Mouse (Mus musculus) ES-CJ7 (cell line): Measurements from ENCODE around the gene Gm49380.

Experiments
- DNase-seq: peaks from one replicate; pipeline ENCODE4 v3.0.0; 2011; ENCODE audit warnings: low read depth, low spot score

Gm49380 gene

GRCm38 (mm10) chr9:44113105-44113789 lies at the start of gene Gm49380, which contains the start of gene Rnf26:
Gene Gm49380 (minus strand): TSS chr9:44113500.
Gene Rnf26 (minus strand): TSS chr9:44113517.
- peak; percentile 99 for DNase-seq

GRCm38 (mm10) chr9:44159886-44160285 lies 46.6 kb upstream of the Gm49380 start:
- DNase-seq, result no peak

- peak; percentile 44 for DNase-seq
Measured at GRCm38 (mm10) chr9:44147290-44147689, 34.0 kb upstream of the Gm49380 start.

GRCm38 (mm10) chr9:44144718-44145060 lies 31.4 kb upstream of the Gm49380 start:
- DNase-seq, result no peak

GRCm38 (mm10) chr9:44144023-44144717 lies 30.9 kb upstream of the Gm49380 start:
- peak; percentile 75 for DNase-seq

- DNase-seq, result no peak
Measured at GRCm38 (mm10) chr9:44143421-44143820, 30.1 kb upstream of the Gm49380 start.

- DNase-seq, result no peak
Measured at GRCm38 (mm10) chr9:44141951-44142350, 28.7 kb upstream of the Gm49380 start.

GRCm38 (mm10) chr9:44137846-44138245 lies 24.5 kb upstream of the Gm49380 start:
- no peak for DNase-seq

GRCm38 (mm10) chr9:44135731-44136411 lies 22.6 kb upstream of the Gm49380 start:
- DNase-seq, result no peak

- DNase-seq, result no peak
Measured at GRCm38 (mm10) chr9:44134851-44135730, 21.8 kb upstream of the Gm49380 start.

- no peak for DNase-seq
Measured at GRCm38 (mm10) chr9:44134101-44134850, 21.0 kb upstream of the Gm49380 start, which contains the start of gene Mcam. Gene Mcam (plus strand): TSS chr9:44134469.

- no peak for DNase-seq
Measured at GRCm38 (mm10) chr9:44133287-44133686, 20.0 kb upstream of the Gm49380 start.

GRCm38 (mm10) chr9:44132200-44132599 lies 18.9 kb upstream of the Gm49380 start:
- DNase-seq, result no peak

GRCm38 (mm10) chr9:44131276-44131590 lies 17.9 kb upstream of the Gm49380 start:
- no peak for DNase-seq

GRCm38 (mm10) chr9:44130581-44131275 lies 17.4 kb upstream of the Gm49380 start:
- DNase-seq, result peak; percentile 50

- peak; percentile 75 for DNase-seq
Measured at GRCm38 (mm10) chr9:44130034-44130433, 16.7 kb upstream of the Gm49380 start.

- DNase-seq, result no peak
Measured at GRCm38 (mm10) chr9:44129633-44130032, 16.3 kb upstream of the Gm49380 start.

- peak; percentile 91 for DNase-seq
Measured at GRCm38 (mm10) chr9:44127351-44127801, 14.1 kb upstream of the Gm49380 start.

GRCm38 (mm10) chr9:44126746-44127145 lies 13.4 kb upstream of the Gm49380 start:
- DNase-seq, result no peak
